Mouse (Mus musculus): ENCODE data around the gene Otog. TPM values are rescaled to one million over a fixed set of nuclear protein-coding genes. Genes with fewer than 3 reads are reported as not detected.

Gene Otog
- total and polyA plus RNA-seq, 3 experiments: under 0.01 TPM; not detected in 2

GRCm38 (mm10) chr7:46353875-46354274 lies 113.1 kb downstream of the Otog start:
- in situ Hi-C loops (cut with MboI; ENCODE audit: low pct_ligation_motif_present, low pct_unique_long_range_greater_than_20kb, low sequenced_read_pairs) (no loop called here), dilution Hi-C loops (cut with MboI; ENCODE audit: extremely low pct_ligation_motif_present, extremely low pct_unique_long_range_greater_than_20kb, low sequenced_read_pairs) (no loop called here)
- no peak overlapping the region for H3K27ac ChIP-seq (ENCODE audit: insufficient read depth, low read depth)
- peaks cover 83% of the 10 kb centered on the region for H3K27me3 ChIP-seq (replicated peaks)
- no peak for TF ChIP-seq POLR2A (IDR thresholded peaks at IDR 0.05; ENCODE audit: low read depth, low read length)
- peak; percentile 69 for TF ChIP-seq JUND (conservative IDR thresholded peaks at IDR 0.05; ENCODE audit: low read depth, low read length)
- no peak for TF ChIP-seq MAX (IDR thresholded peaks at IDR 0.05; ENCODE audit: low read length)
- peak; percentile 36 for TF ChIP-seq JUN (IDR thresholded peaks at IDR 0.05; ENCODE audit: insufficient read depth, low read depth, low read length)
- TF ChIP-seq NELFE (IDR thresholded peaks at IDR 0.05; ENCODE audit: low read depth, low read length): no peak
- no peak for TF ChIP-seq POLR2AphosphoS2 (IDR thresholded peaks at IDR 0.05; ENCODE audit: low read depth, low read length)
- no peak for TF ChIP-seq ZNF384 (IDR thresholded peaks at IDR 0.05; ENCODE audit: low read depth, low read length)
- TF ChIP-seq ELF1 (IDR thresholded peaks at IDR 0.05; ENCODE audit: low read depth, low read length): no peak; the same call in 1 of the 2 replicates
- TF ChIP-seq MAZ (IDR thresholded peaks at IDR 0.05; ENCODE audit: low read depth, low read length): no peak
- TF ChIP-seq CTCF (conservative IDR thresholded peaks at IDR 0.05 in 1 of 2, IDR thresholded peaks at IDR 0.05 in 1 of 2; ENCODE audit: low read depth in 2 of 2, low read length in 2 of 2): no peak
- no peak overlapping the region for H3K4me2 ChIP-seq (ENCODE audit: insufficient read depth, low read depth, poor library complexity, severe bottlenecking)
- H3K79me2 ChIP-seq (replicated peaks; ENCODE audit: control insufficient read depth, extremely low read depth, insufficient read depth, poor library complexity, severe bottlenecking): no peaks in the 10 kb centered on the region
- no peak overlapping the region for H3K9ac ChIP-seq (ENCODE audit: insufficient read depth, low read depth)
- no peaks in the 10 kb centered on the region for H3K9me3 ChIP-seq (replicated peaks; ENCODE audit: low read length)
- no peak overlapping the region for H3K4me3 ChIP-seq (replicated peaks in 1 of 3; ENCODE audit: low read depth in 2 of 3, low read length in 2 of 3, poor library complexity in 1 of 3)
- peak; percentile 14 for DNase-seq (ENCODE audit: extremely low read depth)
- peaks cover 0 to 4% of the 10 kb centered on the region in 2 experiments; a peak in 1 of 4 replicates for H3K4me1 ChIP-seq (ENCODE audit: control insufficient read depth in 1 of 2, insufficient read depth in 2 of 2)
- H3K36me3 ChIP-seq (replicated peaks in 1 of 2; ENCODE audit: control insufficient read depth in 1 of 2, insufficient read depth in 1 of 2, low read length in 1 of 2): no peaks in the 10 kb centered on the region

Other genes starting within 250 kb of the Otog start
- 9.0 and 10.5 TPM in 2 replicates for gene Abcc6, start 210.7 kb upstream of the Otog start, total RNA-seq (2012; rRNA removed)
- gene Abcc6, start 210.7 kb upstream of the Otog start, total RNA-seq (2014; rRNA removed): 2.2 and 7.8 TPM in 2 replicates
- gene Abcc6, start 210.7 kb upstream of the Otog start, polyA plus RNA-seq (2012; ENCODE audit: insufficient read length, low read depth): 6.4 and 7.4 TPM in 2 replicates
- gene Nomo1, start 207.3 kb upstream of the Otog start, total RNA-seq (2012; rRNA removed): 89.6 and 102 TPM in 2 replicates
- 41.9 and 43.4 TPM in 2 replicates for gene Nomo1, start 207.3 kb upstream of the Otog start, total RNA-seq (2014; rRNA removed)
- gene Nomo1, start 207.3 kb upstream of the Otog start, polyA plus RNA-seq (2012; ENCODE audit: insufficient read length, low read depth): 97.8 and 103 TPM in 2 replicates
- gene Kcnj11, start 140.2 kb upstream of the Otog start, total RNA-seq (2012; rRNA removed): not detected in 2 replicates
- not detected in 2 replicates for gene Kcnj11, start 140.2 kb upstream of the Otog start, total RNA-seq (2014; rRNA removed)
- not detected in 2 replicates for gene Kcnj11, start 140.2 kb upstream of the Otog start, polyA plus RNA-seq (2012; ENCODE audit: insufficient read length, low read depth)
- not detected in 2 replicates for gene Abcc8, start 61.0 kb upstream of the Otog start, total RNA-seq (2012; rRNA removed)
- not detected in 2 replicates for gene Abcc8, start 61.0 kb upstream of the Otog start, total RNA-seq (2014; rRNA removed)
- not detected in 2 replicates for gene Abcc8, start 61.0 kb upstream of the Otog start, polyA plus RNA-seq (2012; ENCODE audit: insufficient read length, low read depth)
- gene Ush1c, start 2.5 kb upstream of the Otog start, total RNA-seq (2012; rRNA removed): not detected in 2 replicates
- gene Ush1c, start 2.5 kb upstream of the Otog start, total RNA-seq (2014; rRNA removed): not detected in 2 replicates
- not detected in 2 replicates for gene Ush1c, start 2.5 kb upstream of the Otog start, polyA plus RNA-seq (2012; ENCODE audit: insufficient read length, low read depth)
- not detected in 2 replicates for gene Myod1, start 135.5 kb downstream of the Otog start, total RNA-seq (2012; rRNA removed)
- gene Myod1, start 135.5 kb downstream of the Otog start, total RNA-seq (2014; rRNA removed): not detected in 2 replicates
- gene Myod1, start 135.5 kb downstream of the Otog start, polyA plus RNA-seq (2012; ENCODE audit: insufficient read length, low read depth): not detected in 2 replicates
- gene Kcnc1, start 155.5 kb downstream of the Otog start, total RNA-seq (2012; rRNA removed): 0.04 and 0.08 TPM in 2 replicates
- gene Kcnc1, start 155.5 kb downstream of the Otog start, total RNA-seq (2014; rRNA removed): not detected in 2 replicates
- 0.14 TPM in 1 of 2 replicates, not detected in the other for gene Kcnc1, start 155.5 kb downstream of the Otog start, polyA plus RNA-seq (2012; ENCODE audit: insufficient read length, low read depth)

Data from CH12.LX (cell line).